Mouse (Mus musculus) T-helper 1 cell (primary cell): ENCODE results near the gene Gpr19.

Source experiments
- in situ Hi-C: fragments of 300-600 bp; cut with MboI, MseI; formaldehyde crosslinking; loops from one replicate; pipeline ENCODE4 v1.15.1; 2025; ENCODE audit warnings: high pct_unique_total_duplicates

Gene Gpr19

GRCm38 (mm10) chr6:134889763-134890162 is 8.6 kb downstream of the Gpr19 start:
- in situ Hi-C loops, result no loop called here

DNA sequence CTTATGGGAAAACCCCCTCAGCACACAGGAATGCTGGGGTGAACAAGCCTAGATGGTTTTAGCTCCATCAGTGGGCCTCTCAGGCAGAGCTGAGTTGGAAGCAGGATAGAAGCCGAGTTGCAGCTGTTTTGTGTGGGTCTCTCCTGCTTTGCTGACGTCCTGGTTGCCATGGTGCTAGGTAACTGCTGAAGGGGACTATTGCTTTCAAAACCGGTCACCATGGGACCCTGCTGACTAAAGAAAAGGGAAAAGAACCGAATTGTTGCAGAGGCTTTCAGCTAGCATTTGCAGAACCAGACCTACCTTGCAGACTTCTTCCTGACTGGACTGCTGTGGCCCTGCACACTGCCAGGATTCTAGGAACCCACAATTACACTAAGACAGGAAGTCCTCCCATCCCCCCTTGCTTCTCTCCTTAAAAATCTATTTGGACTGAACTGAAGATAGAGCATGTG is 9.8 kb downstream of the Gpr19 start:
- in situ Hi-C loops, result no loop called here

DNA sequence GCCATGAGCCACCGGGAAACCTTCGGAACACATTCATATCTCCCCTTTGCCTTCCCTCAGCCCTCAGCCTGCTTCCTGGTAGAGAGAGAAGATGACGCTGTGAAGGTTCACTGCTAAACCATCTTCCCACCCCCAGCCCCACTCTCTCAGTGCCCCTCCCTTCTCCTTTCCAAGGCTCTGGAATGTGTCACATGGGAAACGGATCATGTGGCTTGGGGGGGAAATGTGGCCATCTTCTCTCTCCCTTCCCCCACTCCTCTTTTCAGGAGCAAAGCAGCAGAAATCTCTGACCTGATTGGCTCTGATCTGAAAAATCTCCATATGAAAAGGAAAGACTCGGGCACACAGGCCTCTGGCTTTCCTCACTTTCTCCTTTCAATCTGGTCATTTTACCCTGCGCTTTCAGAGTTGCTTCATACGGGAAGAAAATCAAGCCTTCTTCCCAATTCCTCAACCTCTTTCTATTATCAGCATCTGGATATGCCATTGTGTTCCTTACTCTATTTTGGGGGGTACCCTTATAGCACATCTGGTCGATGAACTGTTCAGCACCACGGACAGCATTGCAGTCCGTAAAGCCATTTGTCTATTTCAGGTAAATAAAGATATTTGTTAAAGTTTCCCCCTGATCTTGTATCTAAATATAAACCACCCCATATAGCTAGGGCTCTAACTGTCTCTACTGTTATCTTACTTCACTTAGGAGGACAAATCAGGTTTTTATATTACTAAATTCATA is 10.5 kb downstream of the Gpr19 start:
- in situ Hi-C loops, result no loop called here

DNA sequence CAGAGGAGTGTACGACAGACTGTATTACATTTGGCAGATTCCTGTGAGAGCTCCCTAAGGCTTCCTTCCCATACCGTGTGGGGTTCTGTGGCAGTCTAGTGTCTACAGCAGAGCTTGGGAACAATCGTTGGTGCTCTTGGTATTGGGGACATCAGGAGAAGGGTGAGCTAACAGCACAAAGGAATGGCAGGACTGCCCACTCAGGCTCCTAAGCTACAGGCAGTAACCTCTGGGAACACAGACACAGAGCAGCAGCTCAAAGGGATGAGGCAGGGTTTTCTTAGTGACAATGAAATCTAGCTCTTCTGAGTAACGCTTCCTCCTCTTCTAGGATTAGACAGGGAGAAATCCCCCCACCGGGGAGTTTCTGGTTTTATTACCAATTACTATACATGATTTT is 11.4 kb downstream of the Gpr19 start:
- in situ Hi-C loops, result no loop called here

DNA sequence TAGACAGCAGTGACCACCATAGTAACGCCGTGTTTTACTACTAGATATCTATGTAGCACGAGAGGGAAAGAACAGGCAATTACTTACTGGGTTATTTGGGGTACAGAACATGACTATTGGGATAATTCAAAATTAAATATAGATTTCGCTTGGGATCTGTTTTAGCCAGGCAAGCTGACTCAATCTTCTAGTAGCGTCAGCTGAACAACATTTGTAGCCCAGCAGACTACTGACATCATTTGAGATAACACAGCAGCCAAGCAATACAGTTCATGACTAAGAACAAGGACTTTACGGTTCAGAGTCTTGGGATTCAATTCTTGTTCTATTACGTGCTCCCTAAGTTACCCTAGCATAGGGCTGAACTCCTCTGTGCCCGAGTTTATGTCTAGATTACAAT is 11.9 kb downstream of the Gpr19 start:
- in situ Hi-C loops, result no loop called here

DNA sequence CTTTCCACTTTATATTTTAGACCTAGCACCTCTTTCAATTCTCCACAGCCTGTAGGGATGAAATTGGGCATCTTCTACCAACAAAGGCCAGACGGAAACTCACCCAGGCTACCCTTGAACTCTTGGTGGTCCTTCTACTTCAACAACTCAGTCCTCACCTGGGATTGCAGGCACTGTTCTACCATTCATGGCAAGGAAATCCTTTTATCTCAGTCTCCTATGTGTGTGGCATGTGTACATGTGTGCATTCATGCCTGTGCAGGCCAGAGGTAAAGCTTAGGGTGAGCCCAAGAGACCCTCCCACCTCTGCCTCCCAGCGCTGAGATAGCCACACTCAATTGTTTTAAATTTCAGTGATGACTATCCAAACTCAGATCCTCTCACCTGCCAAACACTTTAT is 12.9 kb downstream of the Gpr19 start:
- in situ Hi-C loops, result no loop called here

- in situ Hi-C loops, result no loop called here
These were observed 14.7 kb downstream of the Gpr19 start for GRCm38 (mm10) chr6:134883661-134884060.

DNA sequence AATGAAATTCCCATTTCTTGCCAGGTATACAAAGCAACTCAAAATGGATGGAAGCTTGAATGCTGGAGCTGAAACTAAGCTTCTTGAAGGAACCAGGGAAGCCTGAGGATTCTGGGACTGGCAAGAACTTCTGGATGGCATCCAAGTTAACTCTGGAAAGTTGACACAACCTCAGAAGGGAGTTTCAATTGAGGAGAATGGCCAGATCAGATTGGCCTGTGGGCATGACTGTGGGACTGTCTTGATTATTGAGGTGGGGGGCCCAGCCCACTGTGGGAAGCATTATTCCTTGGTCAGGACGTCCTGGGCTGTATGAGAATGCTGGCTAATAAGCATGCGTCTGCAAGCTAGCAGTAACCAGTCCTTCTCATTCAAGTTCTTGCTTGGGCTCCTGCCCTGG is 18.3 kb downstream of the Gpr19 start:
- in situ Hi-C loops, result no loop called here

GRCm38 (mm10) chr6:134879556-134879955 is 18.8 kb downstream of the Gpr19 start:
- in situ Hi-C loops, result loop anchor here (10.0 kb wide), 1 partner anchor 65 kb away; no protein-coding TSS in a partner anchor

GRCm38 (mm10) chr6:134877892-134878291 is 20.5 kb downstream of the Gpr19 start:
- in situ Hi-C loops, result loop anchor here (10.0 kb wide), 1 partner anchor 67 kb away; no protein-coding TSS in a partner anchor

DNA sequence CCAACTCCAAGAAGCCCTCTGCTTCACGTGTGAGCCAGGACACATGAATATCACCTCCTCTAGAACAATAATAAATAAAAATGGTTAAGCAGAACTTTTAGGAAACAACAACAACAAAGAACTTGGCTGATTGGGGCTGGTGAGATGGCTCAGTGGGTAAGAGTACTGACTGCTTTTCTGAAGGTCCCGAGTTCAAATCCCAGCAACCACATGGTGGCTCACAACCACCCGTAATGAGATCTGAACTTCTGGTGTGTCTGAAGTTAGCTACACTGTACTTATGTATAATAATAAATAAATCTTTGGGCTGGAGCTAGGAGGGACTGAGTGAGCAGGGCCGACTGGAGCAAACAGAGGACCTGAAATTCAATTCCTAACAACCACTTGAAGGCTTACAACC is 21.1 kb downstream of the Gpr19 start:
- in situ Hi-C loops, result loop anchor here (10.0 kb wide), 1 partner anchor 68 kb away; no protein-coding TSS in a partner anchor

DNA sequence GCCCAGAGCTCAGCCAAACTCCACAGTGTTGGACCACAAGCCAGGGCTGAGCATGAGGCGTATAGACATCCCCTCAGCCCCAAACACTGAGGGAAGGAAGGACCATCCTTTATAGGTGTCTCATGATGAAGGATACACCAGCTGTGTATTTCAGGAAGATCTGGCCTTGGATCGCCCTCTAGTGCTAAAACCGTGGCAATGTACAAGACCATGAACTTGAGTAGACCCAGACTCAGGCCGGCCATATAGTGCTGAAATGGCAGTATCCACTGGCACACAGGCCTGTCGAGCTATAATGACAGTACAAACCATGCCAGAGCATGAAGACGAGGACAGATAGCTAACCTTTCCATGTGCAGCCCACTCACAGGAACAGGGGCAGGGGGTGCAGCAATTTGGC is 21.6 kb downstream of the Gpr19 start:
- in situ Hi-C loops, result loop anchor here (10.0 kb wide), 1 partner anchor 68 kb away; no protein-coding TSS in a partner anchor

- in situ Hi-C loops, result loop anchor here (10.0 kb wide), 1 partner anchor 72 kb away; no protein-coding TSS in a partner anchor
These were observed 25.4 kb downstream of the Gpr19 start for GRCm38 (mm10) chr6:134873018-134873417.

DNA sequence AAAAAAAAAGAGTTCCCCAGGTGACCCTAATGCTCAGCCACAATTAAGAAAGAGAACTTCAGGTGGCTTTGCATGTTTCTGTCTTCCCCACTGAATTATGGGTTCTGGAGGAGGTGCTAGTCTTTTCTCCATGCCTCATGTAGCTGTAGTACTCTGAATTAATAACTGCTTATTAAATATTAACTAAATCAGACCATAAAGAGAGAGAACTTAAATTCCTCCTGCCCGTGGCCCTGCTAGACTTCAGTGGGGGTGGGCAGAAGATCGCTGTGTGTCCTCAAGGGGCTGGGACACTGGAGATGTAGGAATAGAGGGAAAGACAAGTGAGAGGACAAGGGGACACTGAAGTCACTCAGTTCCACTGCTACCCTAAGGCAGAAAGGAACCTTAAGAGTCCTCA is 26.1 kb downstream of the Gpr19 start:
- in situ Hi-C loops, result loop anchor here (10.0 kb wide), 1 partner anchor 73 kb away; no protein-coding TSS in a partner anchor

DNA sequence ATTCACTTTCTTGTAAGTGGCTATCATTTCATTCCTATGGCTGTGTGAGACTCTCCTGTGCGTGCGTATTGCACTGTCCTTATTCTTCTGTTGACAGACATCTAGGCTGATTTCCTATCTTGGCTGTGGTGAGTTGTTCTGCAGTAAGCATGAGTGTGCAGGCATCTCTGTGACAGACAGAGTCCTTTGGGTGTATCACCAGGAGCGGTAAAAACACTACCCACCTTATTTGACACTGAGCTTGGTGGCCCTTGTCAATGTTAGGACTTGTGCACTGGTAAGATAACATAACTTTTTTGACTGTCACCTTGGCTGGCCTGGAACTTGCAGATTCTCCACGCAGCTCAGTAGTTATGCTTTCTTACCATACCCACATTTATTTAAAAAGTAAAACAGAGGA is 27.5 kb downstream of the Gpr19 start:
- in situ Hi-C loops, result loop anchor here (10.0 kb wide), 1 partner anchor 74 kb away; no protein-coding TSS in a partner anchor

- in situ Hi-C loops, result loop anchor here (10.0 kb wide), 1 partner anchor 75 kb away; no protein-coding TSS in a partner anchor
These were observed 28.1 kb downstream of the Gpr19 start for GRCm38 (mm10) chr6:134870209-134870742.

DNA sequence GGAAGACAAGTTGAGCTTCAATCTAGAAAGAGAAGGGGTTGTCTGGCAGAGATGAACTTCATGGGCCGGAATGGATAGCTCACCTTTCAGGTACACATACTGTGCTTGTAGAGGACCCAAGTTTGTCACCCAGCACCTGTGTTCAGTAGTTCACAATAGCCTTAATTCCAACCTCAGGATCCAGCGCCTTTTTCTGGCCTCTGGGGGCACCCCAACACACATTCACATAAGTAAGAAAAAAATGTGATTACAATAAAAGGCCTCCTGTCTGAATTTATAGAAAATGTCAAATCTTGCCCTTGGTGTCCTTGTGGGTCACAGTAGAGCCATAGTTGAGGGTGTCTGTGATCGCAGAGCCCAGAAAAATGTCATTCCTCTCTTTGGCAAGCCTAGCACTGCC is 31.1 kb downstream of the Gpr19 start:
- in situ Hi-C loops, result loop anchor here (10.0 kb wide), 1 partner anchor 223 kb away; no protein-coding TSS in a partner anchor

DNA sequence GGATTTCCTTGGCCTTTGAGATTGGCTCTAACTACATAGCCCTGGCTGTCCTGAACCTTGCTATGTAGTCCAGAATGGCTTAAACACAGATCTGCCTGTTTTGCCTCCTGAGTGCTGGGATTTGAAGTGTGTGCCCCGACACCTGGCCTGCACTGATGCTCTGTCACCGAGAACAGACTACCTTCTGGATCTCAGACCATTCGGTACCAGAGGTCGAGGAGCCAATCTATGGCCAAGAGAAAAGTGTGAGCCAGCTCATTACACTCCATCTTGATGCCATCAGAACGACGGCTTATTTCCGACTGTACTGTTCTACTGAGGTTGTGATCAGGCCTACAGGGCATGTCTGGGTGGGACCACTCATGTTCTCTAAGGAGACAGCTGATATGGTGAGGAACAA is 32.3 kb downstream of the Gpr19 start:
- in situ Hi-C loops, result loop anchor here (10.0 kb wide), 1 partner anchor 221 kb away; no protein-coding TSS in a partner anchor

DNA sequence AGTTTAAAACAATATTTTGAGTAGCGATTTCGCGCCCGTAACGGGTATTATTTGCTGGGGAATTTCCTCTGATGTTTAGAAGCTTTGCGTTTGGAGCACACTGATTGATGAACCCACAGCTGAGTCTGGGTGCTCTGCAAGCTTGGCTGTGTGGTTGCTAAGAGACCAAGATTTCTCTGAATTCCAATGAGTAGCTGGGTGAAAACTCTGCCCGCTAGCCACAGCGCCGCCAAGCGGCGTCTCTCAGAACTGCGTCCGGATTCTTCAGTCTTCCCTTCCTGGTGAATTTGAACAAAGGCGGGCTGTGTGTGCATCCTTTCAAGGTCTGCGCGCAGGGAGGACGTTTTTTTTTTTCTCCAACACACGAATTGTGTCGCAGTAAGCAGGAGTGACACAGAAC is 35.2 kb downstream of the Gpr19 start:
- in situ Hi-C loops, result loop anchor here (10.0 kb wide), 1 partner anchor 218 kb away; no protein-coding TSS in a partner anchor

DNA sequence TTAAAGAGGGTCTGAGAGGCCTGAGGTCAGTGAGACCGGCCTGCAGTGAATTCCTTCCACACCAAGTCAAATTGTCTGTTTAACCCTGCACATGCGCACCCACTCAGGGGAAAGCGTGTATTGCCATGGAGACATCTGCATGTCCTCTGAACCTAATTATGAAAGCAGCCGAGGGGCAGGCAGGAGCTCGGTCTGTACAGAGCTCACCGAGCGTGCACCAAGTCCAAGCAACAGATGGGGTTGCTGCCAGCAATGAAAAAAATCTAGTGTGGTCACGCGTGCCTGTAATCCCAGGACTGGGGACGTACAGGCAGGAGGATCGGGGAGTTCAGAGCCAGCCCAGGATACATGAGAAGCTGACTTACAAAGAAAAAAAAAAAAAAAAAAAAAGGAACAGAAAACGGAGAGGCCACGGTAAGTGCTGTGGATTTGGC is 35.7 kb downstream of the Gpr19 start:
- in situ Hi-C loops, result loop anchor here (10.0 kb wide), 1 partner anchor 218 kb away; no protein-coding TSS in a partner anchor

- in situ Hi-C loops, result loop anchor here (10.0 kb wide), 1 partner anchor 217 kb away; no protein-coding TSS in a partner anchor
These were observed 37.0 kb downstream of the Gpr19 start for GRCm38 (mm10) chr6:134861386-134861785.

GRCm38 (mm10) chr6:134860275-134860674 is 38.1 kb downstream of the Gpr19 start:
- in situ Hi-C loops, result loop anchor here (10.0 kb wide), 1 partner anchor 215 kb away; no protein-coding TSS in a partner anchor
